Mouse (Mus musculus) bone marrow macrophage, adult 2 months (primary cell): ENCODE results near the gene Stac.

ENCODE experiments used
- CTCF ChIP-seq: IDR thresholded peaks from 2 replicates; pipeline ENCODE4 v1.5.1; 2012; ENCODE audit warnings: low read depth, mild to moderate bottlenecking, low read length, moderate library complexity
- POLR2A ChIP-seq: IDR thresholded peaks from 2 replicates; pipeline ENCODE4 v1.6.1; 2012; ENCODE audit warnings: mild to moderate bottlenecking, low read depth, low read length, borderline replicate concordance

- TF ChIP-seq POLR2A (no peak), CTCF (no peak)
Observed at GRCm38 (mm10) chr9:111578784-111579183, 111.4 kb downstream of the Stac start.
